Mouse (Mus musculus): ENCODE measurements around the gene A930009A15Rik. TPM values are rescaled to one million over a fixed set of nuclear protein-coding genes. Genes with fewer than 3 reads are reported as not detected.

A930009A15Rik gene
- total RNA-seq, 2 experiments from 2014 or later = not detected

Other genes starting within 250 kb of the A930009A15Rik start
- 10 to 100 TPM; 25.4 to 28.4 TPM for gene Tmem19, start 207.5 kb upstream of the A930009A15Rik start, total RNA-seq (2021)
- gene Thap2, start 185.5 kb upstream of the A930009A15Rik start, total RNA-seq (2021) = 10 to 100 TPM; 10.2 to 11.6 TPM
- gene Zfc3h1, start 185.0 kb upstream of the A930009A15Rik start, total RNA-seq (2021) = 10 to 100 TPM; 29.4 to 46.6 TPM
- gene Lgr5, start 17.8 kb downstream of the A930009A15Rik start, total RNA-seq (2021) = 10 to 100 TPM; 16.5 to 22.3 TPM
- gene Tspan8, start 246.8 kb downstream of the A930009A15Rik start, total RNA-seq (2021) = 1 to 10 TPM; 3.5 to 4.7 TPM

Data from adrenal gland, postnatal 10 days (tissue).